In genomic region chr7:80131315-80131714, GRCm38 (mm10) we compare ENCODE assay signal across 7 mouse cellular contexts. TPM values are rescaled to one million over a fixed set of nuclear protein-coding genes. Genes with fewer than 3 reads are reported as not detected.
DNase-seq lines count a peak whose midpoint lies in the region; ATAC-seq and TF ChIP-seq lines count a peak whose summit lies in the region.
"Not testable (repeated sequence)": the region's sequence is repeated elsewhere in the genome, so short reads cannot be mapped to it uniquely, and the experiment has no call there.

No protein-coding gene starts in this region.

- peak; percentile 27 for TF ChIP-seq CTCF in E14TG2a.4 (conservative IDR thresholded peaks at IDR 0.05; ENCODE audit: low read length)
- TF ChIP-seq CTCF in heart, postnatal 0 days (IDR thresholded peaks at IDR 0.05; ENCODE audit: low read depth), result peak; percentile 38
- TF ChIP-seq CTCF in layer of hippocampus, adult 2 months (conservative IDR thresholded peaks at IDR 0.05), result peak; percentile 65
- peak; percentile 56 for TF ChIP-seq CTCF in lung, postnatal 0 days (IDR thresholded peaks at IDR 0.05)

- H3K27me3 ChIP-seq in E14TG2a.4 (ENCODE audit: insufficient read depth, low read length); heart, embryonic 12.5 days (replicated peaks); heart, postnatal 0 days (ENCODE audit: control insufficient read depth, insufficient read depth, low read length); lung, postnatal 0 days (replicated peaks; ENCODE audit: insufficient read depth, low read length); splenic B cell, adult 2 months (ENCODE audit: control insufficient read depth, insufficient read depth, low read length, poor library complexity, severe bottlenecking): not testable (repeated sequence)

- not testable (repeated sequence) for TF ChIP-seq EP300 in heart, postnatal 0 days (IDR thresholded peaks at IDR 0.05; ENCODE audit: low read depth); lung, postnatal 0 days (IDR thresholded peaks at IDR 0.05)

- 72% methylated on average over 7 of the region's 7 CpGs for WGBS in heart, embryonic 12.5 days
- 67% methylated on average over 7 of the region's 7 CpGs for WGBS in heart, postnatal 0 days
- 73% methylated on average over 7 of the region's 7 CpGs for WGBS in lung, postnatal 0 days

- not testable (repeated sequence) for H3K4me2 ChIP-seq in heart, embryonic 12.5 days; heart, postnatal 0 days (ENCODE audit: low read depth, low read length); lung, postnatal 0 days (replicated peaks; ENCODE audit: low read depth, low read length)

- not testable (repeated sequence) for H3K9ac ChIP-seq in heart, embryonic 12.5 days; heart, postnatal 0 days (replicated peaks; ENCODE audit: low read depth, low read length); lung, postnatal 0 days (replicated peaks; ENCODE audit: low read depth)

- H3K4me1 ChIP-seq in E14TG2a.4 (replicated peaks; ENCODE audit: low read depth, low read length), result peaks cover 76% of the 10 kb centered on the region
- not testable (repeated sequence) for H3K4me1 ChIP-seq in brown adipose tissue, adult 24 weeks (ENCODE audit: control insufficient read depth, insufficient read depth, insufficient read length, low read length); lung, postnatal 0 days (ENCODE audit: insufficient read depth, low read depth, low read length)
- H3K4me1 ChIP-seq in heart, embryonic 12.5 days (replicated peaks), result peaks cover 35% of the 10 kb centered on the region
- peaks cover 27% of the 10 kb centered on the region for H3K4me1 ChIP-seq in heart, postnatal 0 days (ENCODE audit: control insufficient read depth, insufficient read depth)

- not testable (repeated sequence) for H3K9me3 ChIP-seq in E14TG2a.4 (ENCODE audit: low read length); heart, embryonic 12.5 days (replicated peaks); heart, postnatal 0 days (replicated peaks; ENCODE audit: control insufficient read depth, low read length); lung, postnatal 0 days (ENCODE audit: low read length)

- H3K27ac ChIP-seq in brown adipose tissue, adult 24 weeks (replicated peaks; ENCODE audit: low read depth, low read length), result 0 out of 2 replicates have a peak overlapping the region, but pooled peaks have one; percentile 91
- peak overlapping the region; percentile 95 for H3K27ac ChIP-seq in heart, embryonic 12.5 days (ENCODE audit: poor library complexity, severe bottlenecking)
- H3K27ac ChIP-seq in heart, postnatal 0 days (ENCODE audit: low read depth), result peak overlapping the region; percentile 98
- H3K27ac ChIP-seq in layer of hippocampus, adult 2 months; lung, postnatal 0 days (ENCODE audit: low read length): not testable (repeated sequence)

- DNase-seq in heart, postnatal 0 days (ENCODE audit: low spot score); layer of hippocampus, adult 2 months (ENCODE audit: low spot score in 2 of 2); lung, postnatal 0 days (ENCODE audit: low spot score): not testable (repeated sequence)
- peak; percentile 31 for DNase-seq in splenic B cell, adult 2 months (ENCODE audit: low read depth, low spot score)

- not testable (repeated sequence) for ATAC-seq in heart, embryonic 12.5 days (ENCODE audit: insufficient number of reproducible peaks, low FRiP score); heart, postnatal 0 days (ENCODE audit: insufficient read depth, low read depth); lung, postnatal 0 days

- not testable (repeated sequence) for H3K36me3 ChIP-seq in E14TG2a.4 (ENCODE audit: insufficient read depth, low read length); heart, embryonic 12.5 days; heart, postnatal 0 days (replicated peaks; ENCODE audit: control insufficient read depth, insufficient read depth, low read length); lung, postnatal 0 days (ENCODE audit: insufficient read depth, low read length); splenic B cell, adult 2 months (ENCODE audit: control insufficient read depth, insufficient read depth, low read length, poor library complexity, severe bottlenecking)

- H3K4me3 ChIP-seq in E14TG2a.4 (replicated peaks; ENCODE audit: low read length), result peak overlapping the region; percentile 55; the same call in 1 of the 2 replicates
- not testable (repeated sequence) for H3K4me3 ChIP-seq in brown adipose tissue, adult 24 weeks (ENCODE audit: insufficient read depth, low read depth, low read length); heart, embryonic 12.5 days; heart, postnatal 0 days (ENCODE audit: low read depth, low read length); layer of hippocampus, adult 2 months; lung, postnatal 0 days (ENCODE audit: low read depth, low read length)

RNA-seq across cellular contexts. Expression of gene Idh2, which starts 16.1 kb away (rescaled TPM):
- polyA plus RNA-seq in brown adipose tissue, adult 24 weeks (2012; ENCODE audit: insufficient read depth, insufficient read length, missing spikeins), result 310 and 421 TPM in 2 replicates
- polyA plus RNA-seq in heart, embryonic 12.5 days (2016; fragmentation: Nextera tagmentation; extraction: Ambion mirVana), result 1,569 and 1,607 TPM in 2 replicates
- 3,422 and 3,660 TPM in 2 replicates for total RNA-seq in heart, postnatal 0 days (2014; rRNA removed; ENCODE audit: low replicate concordance)
- 2,757 and 2,826 TPM in 2 replicates for polyA plus RNA-seq in heart, postnatal 0 days (2015; fragmentation: Nextera tagmentation; extraction: Ambion mirVana)
- 10 to 100 TPM; 63.8 to 69.8 TPM for total RNA-seq in layer of hippocampus, adult 2 months (2021)
- 296 and 298 TPM in 2 replicates for polyA plus RNA-seq in lung, postnatal 0 days (2015; fragmentation: Nextera tagmentation; extraction: Ambion mirVana)

RNA-seq across cellular contexts. Expression of gene Sema4b, which starts 55.3 kb away (rescaled TPM):
- 13.1 and 15.1 TPM in 2 replicates for polyA plus RNA-seq in brown adipose tissue, adult 24 weeks (2012; ENCODE audit: insufficient read depth, insufficient read length, missing spikeins)
- polyA plus RNA-seq in heart, embryonic 12.5 days (2016; fragmentation: Nextera tagmentation; extraction: Ambion mirVana), result 10.3 and 10.7 TPM in 2 replicates
- 17.5 and 24.2 TPM in 2 replicates for total RNA-seq in heart, postnatal 0 days (2014; rRNA removed; ENCODE audit: low replicate concordance)
- 10.5 and 11.7 TPM in 2 replicates for polyA plus RNA-seq in heart, postnatal 0 days (2015; fragmentation: Nextera tagmentation; extraction: Ambion mirVana)
- 10 to 100 TPM; 25.7 to 27.5 TPM for total RNA-seq in layer of hippocampus, adult 2 months (2021)
- 11.6 and 11.8 TPM in 2 replicates for polyA plus RNA-seq in lung, postnatal 0 days (2015; fragmentation: Nextera tagmentation; extraction: Ambion mirVana)
